Mouse (Mus musculus): ENCODE results near the gene Gdpd1. TPM values are rescaled to one million over a fixed set of nuclear protein-coding genes. Genes with fewer than 3 reads are reported as not detected.
A peak's percentile ranks its signal among the peaks of the same experiment; 100 is the strongest.

The Gdpd1 gene
- polyA plus RNA-seq, 1 experiment from 2014 or later, result 50.7 TPM

GRCm38 (mm10) chr11:87021551-87021950 is 52.3 kb downstream of the Gdpd1 start:
- Histone ChIP-seq H3K4me1 (no peaks in the 10 kb centered on the region), H3K27me3 (ENCODE audit: low read depth, poor library complexity, severe bottlenecking) (no peaks in the 10 kb centered on the region), H3K27ac (replicated peaks) (no peak overlapping the region), H3K9me3 (replicated peaks) (no peaks in the 10 kb centered on the region), H3K4me3 (no peak overlapping the region), H3K36me3 (no peaks in the 10 kb centered on the region)
- no peak for DNase-seq (ENCODE audit: low spot score)

GRCm38 (mm10) chr11:87020449-87020848 is 53.4 kb downstream of the Gdpd1 start:
- Histone ChIP-seq H3K36me3 (no peaks in the 10 kb centered on the region), H3K27ac (replicated peaks) (no peak overlapping the region), H3K4me1 (no peaks in the 10 kb centered on the region), H3K27me3 (ENCODE audit: low read depth, poor library complexity, severe bottlenecking) (no peaks in the 10 kb centered on the region), H3K9me3 (replicated peaks) (no peaks in the 10 kb centered on the region), H3K4me3 (no peak overlapping the region)
- DNase-seq (ENCODE audit: low spot score), result no peak
- 84% methylated on average over 5 of the region's 5 CpGs for WGBS

GRCm38 (mm10) chr11:87019431-87019830 is 54.4 kb downstream of the Gdpd1 start:
- Histone ChIP-seq H3K27ac (replicated peaks) (no peak overlapping the region), H3K4me1 (no peaks in the 10 kb centered on the region), H3K27me3 (ENCODE audit: low read depth, poor library complexity, severe bottlenecking) (no peaks in the 10 kb centered on the region), H3K36me3 (no peaks in the 10 kb centered on the region), H3K9me3 (replicated peaks) (no peaks in the 10 kb centered on the region), H3K4me3 (no peak overlapping the region)
- WGBS, result 90% methylated on average over 8 of the region's 8 CpGs
- no peak for DNase-seq (ENCODE audit: low spot score)

GRCm38 (mm10) chr11:87018081-87018480 is 55.8 kb downstream of the Gdpd1 start:
- no peak for DNase-seq (ENCODE audit: low spot score)
- Histone ChIP-seq H3K9me3 (replicated peaks) (no peaks in the 10 kb centered on the region), H3K27me3 (ENCODE audit: low read depth, poor library complexity, severe bottlenecking) (no peaks in the 10 kb centered on the region), H3K27ac (replicated peaks) (no peak overlapping the region), H3K36me3 (no peaks in the 10 kb centered on the region), H3K4me1 (no peaks in the 10 kb centered on the region), H3K4me3 (no peak overlapping the region)
- WGBS, result 82% methylated on average over 4 of the region's 4 CpGs

GRCm38 (mm10) chr11:87015691-87016090 is 58.2 kb downstream of the Gdpd1 start:
- Histone ChIP-seq H3K27ac (replicated peaks) (no peak overlapping the region), H3K9me3 (replicated peaks) (no peaks in the 10 kb centered on the region), H3K4me3 (no peak overlapping the region), H3K36me3 (no peaks in the 10 kb centered on the region), H3K27me3 (ENCODE audit: low read depth, poor library complexity, severe bottlenecking) (no peaks in the 10 kb centered on the region), H3K4me1 (no peaks in the 10 kb centered on the region)
- DNase-seq (ENCODE audit: low spot score), result no peak
- WGBS, result 75% methylated on average over 3 of the region's 3 CpGs

GRCm38 (mm10) chr11:87010476-87010875 is 63.4 kb downstream of the Gdpd1 start:
- Histone ChIP-seq H3K9me3 (replicated peaks) (no peaks in the 10 kb centered on the region), H3K36me3 (no peaks in the 10 kb centered on the region), H3K4me1 (peaks cover under 1% of the 10 kb centered on the region; the same call in 1 of the 2 replicates), H3K27me3 (ENCODE audit: low read depth, poor library complexity, severe bottlenecking) (no peaks in the 10 kb centered on the region), H3K27ac (replicated peaks) (no peak overlapping the region), H3K4me3 (no peak overlapping the region)
- peak; percentile 42 for DNase-seq (ENCODE audit: low spot score)
- WGBS, result 34% methylated on average over 9 of the region's 9 CpGs

- no peak for DNase-seq (ENCODE audit: low spot score)
- Histone ChIP-seq H3K27me3 (ENCODE audit: low read depth, poor library complexity, severe bottlenecking) (no peaks in the 10 kb centered on the region), H3K4me3 (no peak overlapping the region), H3K4me1 (peaks cover 5% of the 10 kb centered on the region), H3K36me3 (no peaks in the 10 kb centered on the region), H3K9me3 (replicated peaks) (no peaks in the 10 kb centered on the region), H3K27ac (replicated peaks) (no peak overlapping the region)
- WGBS, result 62% methylated on average over 8 of the region's 8 CpGs
Observed at GRCm38 (mm10) chr11:87007371-87007770, 66.5 kb downstream of the Gdpd1 start.

- no peaks in the 10 kb centered on the region for H3K36me3 ChIP-seq
- H3K27ac ChIP-seq (replicated peaks), result 0 out of 2 replicates have a peak overlapping the region, but pooled peaks have one; percentile 29
- H3K27me3 ChIP-seq (ENCODE audit: low read depth, poor library complexity, severe bottlenecking), result no peaks in the 10 kb centered on the region
- 63% methylated on average over 12 of the region's 12 CpGs for WGBS
- no peaks in the 10 kb centered on the region for H3K9me3 ChIP-seq (replicated peaks)
- no peak for DNase-seq (ENCODE audit: low spot score)
- H3K4me1 ChIP-seq, result peaks cover 5% of the 10 kb centered on the region
- no peak overlapping the region for H3K4me3 ChIP-seq
Observed at GRCm38 (mm10) chr11:87004960-87005755, 68.7 kb downstream of the Gdpd1 start.

- no peaks in the 10 kb centered on the region for H3K9me3 ChIP-seq (replicated peaks)
Observed at GRCm38 (mm10) chr11:87002078-87002829, 71.6 kb downstream of the Gdpd1 start.

GRCm38 (mm10) chr11:87001217-87001616 is 72.6 kb downstream of the Gdpd1 start:
- no peak overlapping the region for H3K27ac ChIP-seq (replicated peaks)
- H3K9me3 ChIP-seq (replicated peaks), result no peaks in the 10 kb centered on the region
- H3K4me3 ChIP-seq, result no peak overlapping the region
- 86% methylated on average over 8 of the region's 8 CpGs for WGBS
- H3K27me3 ChIP-seq (ENCODE audit: low read depth, poor library complexity, severe bottlenecking), result no peaks in the 10 kb centered on the region
- H3K36me3 ChIP-seq, result no peaks in the 10 kb centered on the region
- H3K4me1 ChIP-seq, result peaks cover 8% of the 10 kb centered on the region
- no peak for DNase-seq (ENCODE audit: low spot score)

More at GRCm38 (mm10) chr11:87002078-87002829, 71.6 kb downstream of the Gdpd1 start:
- Histone ChIP-seq H3K4me3 (no peak overlapping the region), H3K27ac (replicated peaks) (no peak overlapping the region), H3K4me1 (peaks cover 5% of the 10 kb centered on the region), H3K27me3 (ENCODE audit: low read depth, poor library complexity, severe bottlenecking) (no peaks in the 10 kb centered on the region), H3K36me3 (no peaks in the 10 kb centered on the region)
- 82% methylated on average over 10 of the region's 10 CpGs for WGBS
- no peak for DNase-seq (ENCODE audit: low spot score)

GRCm38 (mm10) chr11:86996266-86996665 is 77.6 kb downstream of the Gdpd1 start:
- Histone ChIP-seq H3K27ac (replicated peaks) (peak overlapping the region; percentile 75), H3K27me3 (ENCODE audit: low read depth, poor library complexity, severe bottlenecking) (peaks cover 13% of the 10 kb centered on the region), H3K4me3 (no peak overlapping the region), H3K9me3 (replicated peaks) (no peaks in the 10 kb centered on the region), H3K36me3 (no peaks in the 10 kb centered on the region), H3K4me1 (peaks cover 47% of the 10 kb centered on the region)
- no peak for DNase-seq (ENCODE audit: low spot score)
- 35% methylated on average over 2 of the region's 2 CpGs for WGBS

- Histone ChIP-seq H3K4me1 (peaks cover 49% of the 10 kb centered on the region), H3K4me3 (peak overlapping the region; percentile 8; the same call in 1 of the 2 replicates), H3K27me3 (ENCODE audit: low read depth, poor library complexity, severe bottlenecking) (peaks cover 14% of the 10 kb centered on the region), H3K9me3 (replicated peaks) (no peaks in the 10 kb centered on the region), H3K27ac (replicated peaks) (peak overlapping the region; percentile 75), H3K36me3 (no peaks in the 10 kb centered on the region)
- DNase-seq (ENCODE audit: low spot score), result peak; percentile 55
- 33% methylated on average over 6 of the region's 6 CpGs for WGBS
Observed at GRCm38 (mm10) chr11:86995625-86996221, 78.1 kb downstream of the Gdpd1 start.

Data from midbrain, embryonic 10.5 days (tissue).